Mouse (Mus musculus): Measurements from ENCODE around the gene Afg3l1.
"Not testable (repeated sequence)": the region's sequence is repeated elsewhere in the genome, so short reads cannot be mapped to it uniquely, and the experiment has no call there.

Gene Afg3l1

GRCm38 (mm10) chr8:123477737-123478258, at the start of gene Afg3l1:
Gene Afg3l1 (plus strand): TSS chr8:123477903.
- peak; percentile 89 for DNase-seq (ENCODE audit: low read depth, low spot score)

DNA sequence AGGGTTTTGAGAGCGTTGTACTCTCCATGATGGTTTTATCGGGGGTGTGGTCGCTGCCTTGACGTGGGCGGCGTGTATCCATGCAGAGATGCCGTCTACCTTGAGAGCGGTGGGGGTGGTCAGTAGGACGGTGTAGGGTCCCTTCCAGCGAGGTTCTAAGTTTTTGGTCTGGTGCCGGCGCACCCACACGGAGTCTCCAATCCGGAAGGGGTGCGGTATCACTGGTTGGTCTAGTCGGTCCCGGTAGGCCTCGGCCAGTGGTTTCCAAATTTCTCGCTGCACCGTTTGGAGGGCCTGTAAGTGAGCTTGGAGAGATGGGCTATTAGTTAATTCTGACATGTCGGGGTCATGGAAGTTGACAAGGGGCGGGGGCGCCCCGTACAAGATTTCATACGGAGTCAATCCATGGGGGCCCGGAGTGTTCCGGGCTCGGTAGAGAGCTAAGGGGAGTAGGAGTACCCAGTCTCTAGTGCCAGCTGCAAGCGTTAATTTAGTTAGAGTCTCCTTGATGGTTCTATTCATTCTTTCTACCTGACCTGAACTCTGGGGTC, 49.3 kb upstream of the Afg3l1 start:
- no peak for DNase-seq (ENCODE audit: low read depth, low spot score)

DNA sequence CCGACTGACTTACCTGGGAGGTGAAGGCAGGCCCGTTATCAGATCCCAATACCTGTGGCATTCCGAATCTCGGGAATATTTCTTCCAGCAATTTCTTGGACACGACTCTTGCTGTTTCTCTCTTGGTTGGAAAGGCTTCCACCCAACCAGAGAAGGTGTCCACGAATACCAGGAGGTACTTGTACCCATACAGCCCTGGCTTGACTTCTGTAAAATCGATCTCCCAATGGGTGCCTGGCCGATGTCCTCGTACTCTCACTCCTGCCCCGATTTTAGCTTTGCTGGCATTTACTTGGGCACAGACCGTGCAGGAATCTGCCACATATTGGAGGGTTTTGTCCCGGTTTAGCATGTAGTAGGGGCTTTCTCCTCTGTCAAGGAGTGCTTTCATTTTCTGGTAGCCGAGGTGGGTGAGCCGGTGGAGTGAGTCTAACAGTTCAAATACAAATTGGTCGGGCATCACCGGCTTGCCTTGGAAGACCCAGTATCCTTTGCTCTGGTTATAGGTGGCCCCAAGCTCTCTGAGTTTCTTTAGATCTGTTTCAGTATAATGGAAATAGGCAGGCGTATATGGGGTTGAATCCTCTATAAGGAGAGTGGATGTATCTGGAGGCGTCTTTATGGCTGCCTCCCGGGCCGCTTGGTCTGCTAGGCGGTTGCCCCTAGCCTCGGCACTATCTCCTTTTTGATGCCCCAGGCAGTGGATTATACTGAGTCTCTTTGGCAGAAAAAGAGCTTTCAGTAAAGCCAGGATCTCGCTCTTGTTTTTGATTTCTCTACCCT, 48.6 kb upstream of the Afg3l1 start:
- DNase-seq (ENCODE audit: low read depth, low spot score) = no peak

DNA sequence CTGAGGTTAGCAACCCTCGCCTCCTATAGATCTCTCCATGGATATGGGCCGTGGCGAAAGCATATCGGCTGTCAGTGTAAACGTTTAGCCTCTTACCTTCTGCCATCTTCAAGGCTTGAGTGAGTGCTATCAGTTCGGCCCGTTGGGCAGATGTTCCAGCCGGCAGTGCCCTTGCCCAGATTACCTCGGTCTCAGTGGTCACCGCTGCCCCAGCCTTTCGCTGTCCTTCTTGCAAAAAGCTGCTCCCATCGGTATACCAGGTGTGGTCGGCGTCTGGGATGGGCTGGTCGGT, 48.0 kb upstream of the Afg3l1 start:
- not testable (repeated sequence) for DNase-seq (ENCODE audit: low read depth, low spot score)

- DNase-seq (ENCODE audit: low read depth, low spot score) = not testable (repeated sequence)
Observed at GRCm38 (mm10) chr8:123430936-123431335, 46.8 kb upstream of the Afg3l1 start.

GRCm38 (mm10) chr8:123431616-123432365, 45.9 kb upstream of the Afg3l1 start:
- DNase-seq (ENCODE audit: low read depth, low spot score) = no peak

- no peak for DNase-seq (ENCODE audit: low read depth, low spot score)
Observed at GRCm38 (mm10) chr8:123432381-123432780, 45.3 kb upstream of the Afg3l1 start.

- not testable (repeated sequence) for DNase-seq (ENCODE audit: low read depth, low spot score)
Observed at GRCm38 (mm10) chr8:123433241-123433974, 44.3 kb upstream of the Afg3l1 start.

GRCm38 (mm10) chr8:123441788-123442187, 35.9 kb upstream of the Afg3l1 start:
- DNase-seq (ENCODE audit: low read depth, low spot score) = no peak

DNA sequence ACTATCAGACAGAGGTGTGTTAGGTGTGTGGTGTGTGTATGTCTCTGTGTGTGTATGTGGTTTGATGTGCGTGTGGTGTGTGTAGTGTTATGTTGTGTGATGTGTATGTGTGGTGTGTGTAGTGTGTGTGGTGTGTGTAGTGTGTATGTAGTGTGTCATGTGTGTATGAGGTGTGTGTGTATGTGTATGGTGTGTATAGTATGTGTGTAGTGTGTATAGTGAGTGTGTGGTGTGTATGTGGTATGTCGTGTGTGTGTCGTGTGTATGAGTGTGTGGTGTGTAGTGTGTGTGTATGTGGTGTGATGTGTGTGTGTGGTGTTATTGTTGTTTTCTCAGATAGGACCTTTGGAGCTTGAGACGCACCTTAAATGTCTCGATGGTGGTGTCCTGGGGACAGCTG, 35.4 kb upstream of the Afg3l1 start:
- DNase-seq (ENCODE audit: low read depth, low spot score) = no peak

DNA sequence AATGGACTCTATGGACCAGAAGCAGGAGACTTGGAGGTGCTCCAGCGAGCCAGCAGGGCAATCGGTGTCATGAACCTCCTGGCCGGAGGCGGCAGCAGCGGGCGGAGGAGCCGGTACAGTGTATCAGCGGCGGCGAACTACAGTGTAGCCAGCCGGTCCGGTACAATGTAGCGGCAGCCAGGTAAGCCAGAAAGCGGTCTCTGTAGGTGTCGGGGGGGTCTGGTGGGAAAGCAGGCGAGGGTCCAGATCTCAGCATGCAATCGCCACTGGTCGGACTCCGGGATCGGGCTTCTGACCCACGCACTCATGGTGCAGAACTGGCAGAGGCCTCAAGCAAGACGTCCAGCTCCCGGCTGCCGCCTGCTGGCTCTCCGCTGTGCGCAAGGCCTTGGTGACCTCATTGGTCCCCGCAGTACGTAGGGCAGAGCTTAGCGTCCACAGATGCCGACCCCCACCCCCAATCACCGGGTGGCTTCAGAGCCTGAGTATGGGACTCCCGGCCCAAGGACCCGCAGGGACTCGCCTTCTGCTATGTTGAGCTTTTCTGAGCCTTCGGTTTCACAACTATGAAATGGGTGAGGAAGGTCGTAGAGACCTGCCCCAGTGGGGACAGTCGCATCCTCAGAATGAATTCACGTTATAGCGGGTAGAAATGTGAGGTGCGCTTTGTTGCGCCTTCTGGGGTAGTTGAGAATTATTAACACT, 34.7 kb upstream of the Afg3l1 start:
- DNase-seq (ENCODE audit: low read depth, low spot score) = peak; percentile 85

DNA sequence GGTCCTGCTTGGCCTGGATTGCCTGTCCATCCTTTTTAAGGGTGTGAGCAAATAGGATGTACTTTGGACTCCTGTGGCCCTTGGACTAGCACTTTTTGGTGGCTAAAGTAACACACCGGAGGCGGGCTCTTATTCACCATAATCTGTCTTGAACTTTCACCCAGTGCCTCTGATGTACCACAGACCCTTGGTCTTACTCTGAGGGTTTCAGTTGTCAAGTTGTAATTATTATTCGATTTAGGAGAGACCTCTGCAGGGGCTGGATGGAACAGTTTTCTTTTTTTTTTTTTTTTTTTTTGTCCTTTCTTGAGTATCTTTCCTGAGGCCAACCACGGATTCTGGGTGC, 34.2 kb upstream of the Afg3l1 start:
- no peak for DNase-seq (ENCODE audit: low read depth, low spot score)

GRCm38 (mm10) chr8:123444131-123444530, 33.6 kb upstream of the Afg3l1 start:
- DNase-seq (ENCODE audit: low read depth, low spot score) = no peak

- DNase-seq (ENCODE audit: low read depth, low spot score) = no peak
Observed at GRCm38 (mm10) chr8:123445981-123446380, 31.7 kb upstream of the Afg3l1 start.

GRCm38 (mm10) chr8:123446799-123447198, 30.9 kb upstream of the Afg3l1 start:
- DNase-seq (ENCODE audit: low read depth, low spot score) = no peak

GRCm38 (mm10) chr8:123450783-123451182, 26.9 kb upstream of the Afg3l1 start:
- DNase-seq (ENCODE audit: low read depth, low spot score) = no peak

DNA sequence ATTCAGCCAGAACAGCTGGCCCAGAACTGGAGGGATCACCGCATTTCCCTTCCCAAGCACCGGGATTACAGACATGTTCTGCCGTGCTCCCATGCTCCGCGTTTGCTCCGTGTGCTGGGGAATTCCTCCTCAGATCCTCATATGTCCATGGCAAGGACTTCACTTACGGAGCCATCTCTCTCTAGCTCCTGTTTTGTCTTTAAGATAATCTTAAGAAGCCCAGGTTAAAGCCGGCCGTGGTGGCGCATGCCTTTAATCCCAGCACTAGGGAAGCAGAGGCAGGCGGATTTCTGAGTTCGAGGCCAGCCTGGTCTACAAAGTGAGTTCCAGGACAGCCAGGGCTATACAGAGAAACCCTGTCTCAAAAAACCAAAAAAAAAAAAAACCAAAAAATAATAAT, 26.0 kb upstream of the Afg3l1 start:
- DNase-seq (ENCODE audit: low read depth, low spot score) = not testable (repeated sequence)

GRCm38 (mm10) chr8:123452149-123452548, 25.6 kb upstream of the Afg3l1 start:
- DNase-seq (ENCODE audit: low read depth, low spot score) = no peak

DNA sequence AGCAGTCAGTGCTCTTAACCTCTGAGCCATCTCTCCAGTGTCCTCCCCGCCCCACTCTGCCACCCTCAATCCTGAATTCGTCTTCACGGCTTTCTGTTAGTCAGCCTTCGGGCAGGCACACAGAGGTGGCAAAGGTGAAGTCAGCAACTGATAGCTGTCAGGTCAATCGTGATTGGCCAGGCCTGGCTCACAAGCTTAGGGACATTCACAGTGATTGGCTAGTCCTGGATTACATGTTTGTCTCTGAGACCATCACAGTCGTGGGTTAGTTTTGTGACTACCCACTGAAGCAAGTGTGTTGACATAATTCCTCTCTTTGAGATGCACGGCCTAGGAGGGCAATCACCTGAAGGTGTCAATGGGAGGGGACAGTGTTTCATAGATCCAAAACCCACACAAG, 24.4 kb upstream of the Afg3l1 start:
- no peak for DNase-seq (ENCODE audit: low read depth, low spot score)

GRCm38 (mm10) chr8:123453951-123454350, 23.8 kb upstream of the Afg3l1 start:
- no peak for DNase-seq (ENCODE audit: low read depth, low spot score)

- DNase-seq (ENCODE audit: low read depth, low spot score) = no peak
Observed at GRCm38 (mm10) chr8:123454559-123454958, 23.1 kb upstream of the Afg3l1 start.
